Mouse (Mus musculus) small intestine, adult 2 months (tissue): ENCODE measurements around the gene Tspan9. TPM values are rescaled to one million over a fixed set of nuclear protein-coding genes. Genes with fewer than 3 reads are reported as not detected.

ENCODE experiments used
- H3K27ac ChIP-seq: fragments of 200-500 bp; 2 replicates; pipeline ENCODE4 v1.5.1; 2012; ENCODE audit warnings: low read depth, low read length, control low read depth, inconsistent platforms; ENCODE audit not compliant: insufficient read depth
- H3K27me3 ChIP-seq: fragments of 200-500 bp; 2 replicates; pipeline ENCODE4 v1.6.1; 2012; ENCODE audit warnings: mild to moderate bottlenecking, moderate library complexity, low read length, inconsistent platforms; ENCODE audit not compliant: control insufficient read depth, insufficient read depth
- H3K36me3 ChIP-seq: fragments of 200-500 bp; 2 replicates; pipeline ENCODE4 v1.6.1; 2012; ENCODE audit warnings: mild to moderate bottlenecking, low read length, control low read depth, inconsistent platforms; ENCODE audit not compliant: control insufficient read depth, insufficient read depth
- H3K4me1 ChIP-seq: fragments of 200-500 bp; 2 replicates; pipeline ENCODE4 v1.6.1; 2012; ENCODE audit warnings: low read length, inconsistent platforms, mixed read lengths; ENCODE audit not compliant: control insufficient read depth, insufficient read depth, insufficient read length
- H3K4me3 ChIP-seq: fragments of 200-500 bp; 2 replicates; pipeline ENCODE4 v1.5.1; 2012; ENCODE audit warnings: low read depth, mild to moderate bottlenecking, control low read depth, inconsistent platforms, low read length, moderate library complexity
- CTCF ChIP-seq: fragments of 200-500 bp; IDR thresholded peaks from 2 replicates; pipeline ENCODE4 v1.5.1; 2012; ENCODE audit warnings: low read depth, mild to moderate bottlenecking, control low read depth, inconsistent platforms, low read length, moderate library complexity, mixed read lengths; ENCODE audit not compliant: insufficient replicate concordance, insufficient read length; ENCODE audit errors: extremely low read depth
- POLR2A ChIP-seq: fragments of 200-500 bp; IDR thresholded peaks from 2 replicates; pipeline ENCODE4 v1.6.1; 2012; ENCODE audit warnings: low read depth, mild to moderate bottlenecking, control low read depth, inconsistent platforms, low read length, moderate library complexity
- WGBS: fragments of 180-500 bp; shearing (Covaris S2); methylation state at CpG from one replicate; pipeline ENCODE4 v1.1.7; 2018; 5-methylcytosine and 5-hydroxymethylcytosine counted together
- polyA plus RNA-seq: library from polyadenylated mRNA; depleted of rRNA; stranded (reverse); fragments of >200 nt; gene quantifications from 2 replicates; pipeline ENCODE4 v1.2.3, GENCODE M21; 2012

The Tspan9 gene
- polyA plus RNA-seq, 1 experiment: 20.6 TPM

GRCm38 (mm10) chr6:128004544-128004943, 138.8 kb downstream of the Tspan9 start:
- Histone ChIP-seq H3K27ac (peak overlapping the region; percentile 54; the same call in 1 of the 2 replicates), H3K27me3 (no peaks in the 10 kb centered on the region), H3K4me3 (no peak overlapping the region), H3K36me3 (no peaks in the 10 kb centered on the region), H3K4me1 (peaks cover 2% of the 10 kb centered on the region; the same call in 1 of the 2 replicates)
- 76% methylated on average over 16 of the region's 16 CpGs for WGBS
- TF ChIP-seq CTCF (no peak), POLR2A (no peak)

DNA sequence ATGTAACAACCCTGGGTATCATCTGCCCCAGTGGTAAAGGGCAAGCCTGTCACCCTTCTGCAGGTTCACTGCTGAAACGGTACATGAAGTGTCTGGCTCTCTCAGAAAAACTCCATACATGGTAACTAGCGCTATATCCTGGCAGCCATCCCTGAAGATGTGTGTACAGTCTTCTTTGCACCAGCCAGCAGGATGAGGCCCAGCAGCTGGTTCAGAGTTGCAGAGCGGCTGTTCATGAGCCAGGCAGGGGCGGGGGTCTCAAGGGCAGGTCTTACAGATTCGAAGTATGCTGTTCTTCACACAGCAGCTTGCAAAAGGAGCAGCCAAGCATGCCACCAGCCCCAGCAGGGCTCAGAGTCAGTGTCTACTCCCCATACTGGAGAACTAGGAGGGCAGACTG, 139.9 kb downstream of the Tspan9 start:
- H3K27ac ChIP-seq: peak overlapping the region; percentile 54

DNA sequence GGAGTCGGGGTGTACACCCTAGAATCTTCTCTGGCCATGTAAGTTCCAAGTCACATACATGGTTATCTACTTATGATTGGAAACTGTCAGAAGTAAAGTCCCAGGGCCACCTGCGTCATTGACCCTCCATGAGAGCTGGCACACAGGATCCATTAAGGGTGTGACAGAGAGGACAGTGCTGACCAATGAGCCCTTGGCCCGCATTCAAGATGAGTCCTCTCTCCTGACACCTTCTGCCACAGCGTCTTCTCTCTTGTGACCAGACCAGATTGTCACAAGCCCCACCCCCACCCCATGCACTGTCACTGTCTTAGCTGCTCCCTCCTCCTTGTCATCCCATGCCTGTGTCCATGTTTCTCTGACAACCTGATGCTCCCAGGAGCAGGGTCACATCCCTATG, 140.7 kb downstream of the Tspan9 start:
- Histone ChIP-seq H3K4me1 (no peaks in the 10 kb centered on the region; the same call in 1 of the 2 replicates), H3K27me3 (no peaks in the 10 kb centered on the region), H3K27ac (no peak overlapping the region), H3K36me3 (no peaks in the 10 kb centered on the region), H3K4me3 (no peak overlapping the region)
- 73% methylated on average over 4 of the region's 4 CpGs for WGBS
- TF ChIP-seq POLR2A (no peak), CTCF (no peak)

More for the DNA sequence above, 139.9 kb downstream of the Tspan9 start:
- 68% methylated on average over 5 of the region's 5 CpGs for WGBS
- H3K4me1 ChIP-seq: peaks cover 1% of the 10 kb centered on the region; the same call in 1 of the 2 replicates
- TF ChIP-seq CTCF (no peak), POLR2A (no peak)
- H3K4me3 ChIP-seq: no peak overlapping the region
- no peaks in the 10 kb centered on the region for H3K36me3 ChIP-seq
- no peaks in the 10 kb centered on the region for H3K27me3 ChIP-seq

DNA sequence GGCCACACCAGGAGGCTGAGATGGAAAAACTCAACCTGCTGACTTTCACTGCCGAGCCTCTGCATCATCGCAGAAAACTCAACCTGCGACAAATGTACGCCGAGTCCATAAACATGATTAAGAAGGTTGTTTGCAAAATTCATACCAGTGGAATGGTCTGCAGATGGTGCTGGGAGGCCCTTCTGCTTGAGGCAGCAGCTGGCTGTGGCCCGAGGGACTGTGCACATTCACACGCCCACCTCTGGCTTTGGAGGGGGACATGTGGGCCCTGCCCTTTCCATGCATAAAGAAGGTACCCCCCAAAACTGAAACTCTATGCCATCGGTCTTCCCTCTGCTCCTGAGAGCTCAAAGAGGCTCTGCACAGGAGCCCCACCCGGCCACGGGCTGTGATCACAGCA, 141.3 kb downstream of the Tspan9 start:
- no peak overlapping the region for H3K27ac ChIP-seq
- no peaks in the 10 kb centered on the region for H3K36me3 ChIP-seq
- WGBS: 57% methylated on average over 10 of the region's 10 CpGs

DNA sequence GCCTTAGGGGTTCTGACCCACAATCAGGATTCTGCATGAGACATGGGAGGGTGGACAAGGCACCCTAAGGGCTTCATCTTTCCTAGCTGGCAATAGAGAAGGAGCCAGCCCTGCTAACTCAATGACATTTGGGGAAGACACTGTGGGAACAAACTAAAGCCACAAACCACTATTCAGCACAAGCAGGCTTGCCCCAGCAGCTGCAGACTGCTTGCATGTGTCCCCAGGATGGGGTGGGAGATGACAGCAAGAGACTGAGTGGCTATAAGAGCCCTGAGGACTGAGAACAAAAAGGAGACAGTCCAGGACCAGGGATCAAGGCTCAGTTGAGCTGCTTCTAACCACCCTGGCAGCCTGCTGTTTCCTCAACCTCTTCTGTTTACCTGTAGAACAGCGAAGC, 141.8 kb downstream of the Tspan9 start:
- 69% methylated on average over 1 of the region's 1 CpGs for WGBS
- Histone ChIP-seq H3K4me3 (no peak overlapping the region), H3K27me3 (no peaks in the 10 kb centered on the region), H3K4me1 (no peaks in the 10 kb centered on the region; the same call in 1 of the 2 replicates), H3K36me3 (no peaks in the 10 kb centered on the region), H3K27ac (no peak overlapping the region)
- TF ChIP-seq POLR2A: no peak
- no peak for TF ChIP-seq CTCF

More for the DNA sequence above, 141.3 kb downstream of the Tspan9 start:
- Histone ChIP-seq H3K27me3 (no peaks in the 10 kb centered on the region), H3K4me1 (no peaks in the 10 kb centered on the region; the same call in 1 of the 2 replicates), H3K4me3 (no peak overlapping the region)
- TF ChIP-seq CTCF (no peak), POLR2A (no peak)

- WGBS: 90% methylated on average over 3 of the region's 3 CpGs
- Histone ChIP-seq H3K27me3 (no peaks in the 10 kb centered on the region), H3K27ac (no peak overlapping the region), H3K4me3 (no peak overlapping the region), H3K4me1 (no peaks in the 10 kb centered on the region; the same call in 1 of the 2 replicates), H3K36me3 (no peaks in the 10 kb centered on the region)
- TF ChIP-seq CTCF: no peak
These were observed 142.6 kb downstream of the Tspan9 start for GRCm38 (mm10) chr6:128000777-128001176.

GRCm38 (mm10) chr6:127999118-127999517, 144.3 kb downstream of the Tspan9 start:
- Histone ChIP-seq H3K4me3 (no peak overlapping the region), H3K4me1 (no peaks in the 10 kb centered on the region; the same call in 1 of the 2 replicates), H3K36me3 (no peaks in the 10 kb centered on the region), H3K27ac (no peak overlapping the region), H3K27me3 (no peaks in the 10 kb centered on the region)
- TF ChIP-seq POLR2A: no peak
- TF ChIP-seq CTCF: no peak
- 57% methylated on average over 2 of the region's 2 CpGs for WGBS

GRCm38 (mm10) chr6:127996928-127997327, 146.5 kb downstream of the Tspan9 start:
- peak; percentile 12; the same call in 1 of the 2 replicates for TF ChIP-seq CTCF
- TF ChIP-seq POLR2A: no peak
- Histone ChIP-seq H3K4me3 (no peak overlapping the region), H3K27ac (no peak overlapping the region), H3K27me3 (no peaks in the 10 kb centered on the region), H3K36me3 (no peaks in the 10 kb centered on the region), H3K4me1 (no peaks in the 10 kb centered on the region)
- WGBS: 83% methylated on average over 5 of the region's 5 CpGs
